Mouse (Mus musculus) heart, embryonic 10.5 days (tissue): ENCODE data around the gene Tmem163. TPM values are rescaled to one million over a fixed set of nuclear protein-coding genes. Genes with fewer than 3 reads are reported as not detected.
A peak's percentile ranks its signal among the peaks of the same experiment; 100 is the strongest.

Experiments
- DNase-seq: peaks from one replicate; pipeline ENCODE4 v3.0.0-alpha.2; 2017; ENCODE audit warnings: low spot score
- H3K27ac ChIP-seq: fragments of 300-500 bp; sonication (generic); 2 replicates; pipeline ENCODE4 v1.5.1; 2016; ENCODE audit warnings: mild to moderate bottlenecking
- H3K27me3 ChIP-seq: fragments of 300-500 bp; sonication (generic); 2 replicates; pipeline ENCODE4 v1.6.1; 2016; ENCODE audit warnings: mild to moderate bottlenecking; ENCODE audit not compliant: poor library complexity, insufficient read depth, severe bottlenecking
- H3K36me3 ChIP-seq: fragments of 300-500 bp; sonication (generic); 2 replicates; pipeline ENCODE4 v1.6.1; 2016; ENCODE audit warnings: mild to moderate bottlenecking, moderate library complexity
- H3K4me1 ChIP-seq: fragments of 300-500 bp; sonication (generic); 2 replicates; pipeline ENCODE4 v1.6.1; 2016; ENCODE audit warnings: mild to moderate bottlenecking
- H3K4me3 ChIP-seq: fragments of 300-500 bp; sonication (generic); 2 replicates; pipeline ENCODE4 v1.5.1; 2016; ENCODE audit warnings: mild to moderate bottlenecking, moderate library complexity
- H3K9me3 ChIP-seq: fragments of 300-500 bp; sonication (generic); 2 replicates; pipeline ENCODE4 v1.6.1; 2016; ENCODE audit warnings: mild to moderate bottlenecking, moderate library complexity
- WGBS: fragments of 180-500 bp; shearing (Covaris S2); methylation state at CpG from one replicate; pipeline ENCODE4 v1.1.7; 2016; 5-methylcytosine and 5-hydroxymethylcytosine counted together
- polyA plus RNA-seq: library from polyadenylated mRNA; unstranded; fragments of >200 nt; fragmentation: Nextera tagmentation; extraction: Ambion mirVana; gene quantifications from 2 replicates; pipeline ENCODE4 v1.2.1, GENCODE M21; 2016

Gene Tmem163
- polyA plus RNA-seq, 1 experiment from 2014 or later = 27.6 TPM

GRCm38 (mm10) chr1:127577083-127577482, 102.3 kb downstream of the Tmem163 start:
- DNase-seq = no peak
- no peaks in the 10 kb centered on the region for H3K27me3 ChIP-seq
- 79% methylated on average over 7 of the region's 7 CpGs for WGBS
- peaks cover 25% of the 10 kb centered on the region for H3K4me1 ChIP-seq
- H3K9me3 ChIP-seq = no peaks in the 10 kb centered on the region
- no peak overlapping the region for H3K4me3 ChIP-seq
- no peaks in the 10 kb centered on the region for H3K36me3 ChIP-seq
- H3K27ac ChIP-seq = no peak overlapping the region

- no peaks in the 10 kb centered on the region for H3K36me3 ChIP-seq
- peak overlapping the region; percentile 69; the same call in 1 of the 2 replicates for H3K27ac ChIP-seq
- 42% methylated on average over 8 of the region's 8 CpGs for WGBS
- H3K9me3 ChIP-seq = no peaks in the 10 kb centered on the region
- no peak for DNase-seq
- peaks cover 28% of the 10 kb centered on the region for H3K4me1 ChIP-seq
- no peaks in the 10 kb centered on the region for H3K27me3 ChIP-seq
- no peak overlapping the region for H3K4me3 ChIP-seq
These were observed 102.8 kb downstream of the Tmem163 start for GRCm38 (mm10) chr1:127576563-127576962.

DNA sequence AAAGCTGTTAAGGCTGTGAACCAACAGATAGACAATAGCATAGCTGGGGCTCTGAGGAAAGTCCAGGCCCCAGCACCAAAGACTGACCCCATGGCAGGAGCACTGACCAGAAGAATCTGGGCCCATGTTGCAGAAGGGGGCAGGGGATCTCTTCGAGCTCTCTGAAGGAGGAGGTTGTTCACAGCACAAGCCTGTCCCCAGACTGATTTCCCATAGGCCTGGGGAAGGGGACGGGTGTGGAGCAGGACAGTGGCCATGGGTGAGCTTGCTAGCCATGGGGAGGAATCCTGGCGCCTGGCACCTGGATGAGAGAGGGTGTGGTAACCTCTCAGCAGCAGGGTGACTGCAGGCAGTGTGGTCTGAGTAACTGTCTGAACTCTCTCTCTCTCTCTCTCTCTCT, 103.2 kb downstream of the Tmem163 start:
- Histone ChIP-seq H3K36me3 (no peaks in the 10 kb centered on the region), H3K9me3 (no peaks in the 10 kb centered on the region), H3K27ac (peak overlapping the region; percentile 69), H3K4me3 (no peak overlapping the region), H3K4me1 (peaks cover 28% of the 10 kb centered on the region), H3K27me3 (no peaks in the 10 kb centered on the region)
- DNase-seq = no peak
- 32% methylated on average over 3 of the region's 3 CpGs for WGBS

- H3K27me3 ChIP-seq = no peaks in the 10 kb centered on the region
- H3K4me1 ChIP-seq = peaks cover 28% of the 10 kb centered on the region
- 20% methylated on average over 4 of the region's 4 CpGs for WGBS
- H3K36me3 ChIP-seq = no peaks in the 10 kb centered on the region
- H3K27ac ChIP-seq = peak overlapping the region; percentile 69
- H3K4me3 ChIP-seq = no peak overlapping the region
- no peaks in the 10 kb centered on the region for H3K9me3 ChIP-seq
- no peak for DNase-seq
These were observed 103.7 kb downstream of the Tmem163 start for GRCm38 (mm10) chr1:127575692-127576091.

- no peaks in the 10 kb centered on the region for H3K9me3 ChIP-seq
- no peaks in the 10 kb centered on the region for H3K27me3 ChIP-seq
- H3K4me3 ChIP-seq = no peak overlapping the region
- 84% methylated on average over 3 of the region's 3 CpGs for WGBS
- DNase-seq = no peak
- no peaks in the 10 kb centered on the region for H3K36me3 ChIP-seq
- no peak overlapping the region for H3K27ac ChIP-seq
- H3K4me1 ChIP-seq = peaks cover 25% of the 10 kb centered on the region
These were observed 106.2 kb downstream of the Tmem163 start for GRCm38 (mm10) chr1:127573186-127573585.

DNA sequence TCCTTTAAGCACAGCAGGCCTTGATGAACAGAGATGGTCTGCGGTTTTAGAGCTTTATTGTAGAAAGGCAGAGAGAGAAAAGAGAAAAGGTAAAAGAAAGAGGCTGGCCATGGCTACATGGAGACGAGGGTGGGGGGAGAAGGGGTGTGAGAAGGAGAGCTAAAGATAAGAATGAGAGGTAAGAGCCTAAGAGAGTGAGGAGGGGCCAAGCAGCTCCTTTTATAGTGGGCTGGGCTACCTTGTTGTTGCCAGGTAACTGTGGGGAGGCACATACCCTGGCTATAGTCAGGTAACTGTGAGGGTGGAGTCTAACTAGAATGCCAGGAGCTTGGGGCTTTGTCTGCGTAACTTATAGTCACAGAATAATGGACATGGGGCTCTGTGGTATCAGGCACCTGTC, 110.7 kb downstream of the Tmem163 start:
- H3K36me3 ChIP-seq = no peaks in the 10 kb centered on the region
- H3K27me3 ChIP-seq = no peaks in the 10 kb centered on the region
- H3K9me3 ChIP-seq = no peaks in the 10 kb centered on the region
- H3K4me1 ChIP-seq = peaks cover 10% of the 10 kb centered on the region; the same call in 1 of the 2 replicates
- no peak overlapping the region for H3K27ac ChIP-seq
- DNase-seq = no peak
- WGBS = 79% methylated on average over 3 of the region's 3 CpGs
- no peak overlapping the region for H3K4me3 ChIP-seq

DNA sequence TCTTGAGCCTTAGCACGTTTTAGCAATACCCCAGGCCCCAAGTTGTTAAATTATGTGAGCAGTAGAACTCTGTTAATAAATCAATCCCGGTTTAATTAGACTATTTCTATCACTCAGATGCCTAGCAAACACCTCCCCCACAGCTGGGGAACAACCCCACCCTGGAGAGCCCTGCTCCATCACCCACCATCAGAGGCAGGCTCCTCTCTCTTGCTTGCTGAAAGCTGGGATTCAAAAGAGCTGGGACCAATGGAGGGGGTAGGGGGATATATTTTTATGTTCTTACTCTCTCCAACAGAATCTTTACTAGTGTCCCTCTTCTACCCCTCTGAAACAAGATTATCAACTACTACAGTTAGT, 122.9 kb downstream of the Tmem163 start:
- Histone ChIP-seq H3K9me3 (no peaks in the 10 kb centered on the region), H3K27me3 (no peaks in the 10 kb centered on the region), H3K4me3 (no peak overlapping the region), H3K36me3 (no peaks in the 10 kb centered on the region), H3K27ac (no peak overlapping the region), H3K4me1 (no peaks in the 10 kb centered on the region)
- no peak for DNase-seq
- WGBS = 57% methylated on average over 2 of the region's 2 CpGs

- Histone ChIP-seq H3K27ac (no peak overlapping the region), H3K4me1 (no peaks in the 10 kb centered on the region), H3K36me3 (no peaks in the 10 kb centered on the region), H3K9me3 (no peaks in the 10 kb centered on the region), H3K4me3 (no peak overlapping the region), H3K27me3 (no peaks in the 10 kb centered on the region)
- DNase-seq = no peak
- 87% methylated on average over 6 of the region's 6 CpGs for WGBS
These were observed 123.4 kb downstream of the Tmem163 start for GRCm38 (mm10) chr1:127555822-127556485.

GRCm38 (mm10) chr1:127548078-127548477, 131.3 kb downstream of the Tmem163 start:
- no peak overlapping the region for H3K27ac ChIP-seq
- DNase-seq = no peak
- no peaks in the 10 kb centered on the region for H3K36me3 ChIP-seq
- H3K27me3 ChIP-seq = no peaks in the 10 kb centered on the region
- no peaks in the 10 kb centered on the region; the same call in 1 of the 2 replicates for H3K4me1 ChIP-seq
- H3K4me3 ChIP-seq = no peak overlapping the region
- H3K9me3 ChIP-seq = no peaks in the 10 kb centered on the region
- WGBS = 72% methylated on average over 4 of the region's 4 CpGs

GRCm38 (mm10) chr1:127542756-127543155, 136.6 kb downstream of the Tmem163 start:
- H3K4me1 ChIP-seq = no peaks in the 10 kb centered on the region
- WGBS = 47% methylated on average over 1 of the region's 1 CpGs
- no peaks in the 10 kb centered on the region for H3K9me3 ChIP-seq
- H3K27me3 ChIP-seq = no peaks in the 10 kb centered on the region
- H3K4me3 ChIP-seq = no peak overlapping the region
- no peak for DNase-seq
- no peaks in the 10 kb centered on the region for H3K36me3 ChIP-seq
- no peak overlapping the region for H3K27ac ChIP-seq

DNA sequence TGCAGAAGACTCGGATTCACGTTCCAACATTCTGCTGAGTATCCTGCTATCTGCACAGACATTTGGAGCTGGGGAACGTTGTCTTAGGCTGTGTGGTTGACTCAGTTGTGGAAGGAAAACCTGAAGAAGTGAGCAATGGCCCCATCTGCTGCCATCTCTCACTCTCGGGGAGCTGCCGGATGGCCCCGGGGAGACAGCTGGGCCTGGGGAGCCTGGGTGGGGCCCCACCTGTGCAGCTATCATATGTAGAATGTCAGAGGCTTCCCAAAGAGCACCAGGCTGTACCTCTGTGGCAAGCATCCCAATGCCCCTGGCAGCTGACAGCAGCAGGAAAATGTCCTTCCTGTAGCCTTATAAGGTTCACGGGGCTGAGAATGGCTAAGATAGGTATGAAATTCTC, 137.4 kb downstream of the Tmem163 start:
- no peak for DNase-seq
- Histone ChIP-seq H3K27ac (no peak overlapping the region), H3K9me3 (no peaks in the 10 kb centered on the region), H3K27me3 (no peaks in the 10 kb centered on the region), H3K36me3 (no peaks in the 10 kb centered on the region), H3K4me3 (no peak overlapping the region), H3K4me1 (peaks cover 7% of the 10 kb centered on the region; the same call in 1 of the 2 replicates)
- WGBS = 86% methylated on average over 7 of the region's 7 CpGs

GRCm38 (mm10) chr1:127541522-127541921, 137.8 kb downstream of the Tmem163 start:
- Histone ChIP-seq H3K36me3 (no peaks in the 10 kb centered on the region), H3K27me3 (no peaks in the 10 kb centered on the region)
- WGBS = 83% methylated on average over 4 of the region's 4 CpGs

GRCm38 (mm10) chr1:127537204-127538038, 141.9 kb downstream of the Tmem163 start:
- H3K9me3 ChIP-seq = no peaks in the 10 kb centered on the region
- no peaks in the 10 kb centered on the region for H3K27me3 ChIP-seq
- H3K36me3 ChIP-seq = no peaks in the 10 kb centered on the region
- 43% methylated on average over 17 of the region's 17 CpGs for WGBS
- H3K4me1 ChIP-seq = peaks cover 8% of the 10 kb centered on the region; the same call in 1 of the 2 replicates
- H3K4me3 ChIP-seq = no peak overlapping the region
- peak overlapping the region; percentile 57; the same call in 1 of the 2 replicates for H3K27ac ChIP-seq
- no peak for DNase-seq

More at GRCm38 (mm10) chr1:127541522-127541921, 137.8 kb downstream of the Tmem163 start:
- Histone ChIP-seq H3K4me1 (peaks cover 8% of the 10 kb centered on the region; the same call in 1 of the 2 replicates), H3K9me3 (no peaks in the 10 kb centered on the region), H3K4me3 (no peak overlapping the region), H3K27ac (no peak overlapping the region)
- no peak for DNase-seq
